Mouse (Mus musculus): ENCODE measurements around the gene Rab11fip3.
"Not testable (repeated sequence)": the region's sequence is repeated elsewhere in the genome, so short reads cannot be mapped to it uniquely, and the experiment has no call there.

Gene Rab11fip3

GRCm38 (mm10) chr17:26068831-26069739 lies at the start of gene Rab11fip3:
Gene Rab11fip3, minus strand, starts transcription at chr17:26069555.
- peak; percentile 84 for DNase-seq (ENCODE audit: low read depth, low spot score)

GRCm38 (mm10) chr17:26116503-26117258 lies 47.3 kb upstream of the Rab11fip3 start:
- no peak for DNase-seq (ENCODE audit: low read depth, low spot score)

DNA sequence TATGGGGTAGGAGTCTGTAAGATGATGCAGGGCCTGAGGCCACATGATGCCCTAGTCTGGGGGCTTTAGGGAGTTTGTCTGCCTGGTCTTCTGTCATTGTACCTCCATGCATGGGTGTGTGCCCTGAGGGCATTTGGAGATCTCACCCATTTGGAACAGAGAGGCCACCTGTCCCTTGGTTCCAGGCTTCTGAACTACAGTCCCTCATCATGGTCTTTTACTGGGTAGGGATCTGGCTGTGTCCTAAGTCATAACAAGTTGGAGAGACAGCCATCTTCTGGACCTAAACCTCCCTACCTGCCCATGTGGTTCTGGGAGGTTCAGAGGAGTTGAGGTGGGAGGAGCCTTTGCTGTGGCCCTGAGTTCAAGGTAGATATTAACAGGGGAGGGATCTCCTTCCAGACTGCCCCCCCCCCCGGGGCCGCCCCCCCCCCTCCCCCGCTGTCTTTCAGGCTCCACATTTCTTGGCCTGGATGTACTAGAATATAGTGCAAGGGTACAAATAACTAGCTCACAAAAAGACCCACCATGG lies 46.7 kb upstream of the Rab11fip3 start:
- DNase-seq (ENCODE audit: low read depth, low spot score): no peak

GRCm38 (mm10) chr17:26115205-26115898 lies 46.0 kb upstream of the Rab11fip3 start:
- DNase-seq (ENCODE audit: low read depth, low spot score): no peak

- DNase-seq (ENCODE audit: low read depth, low spot score): not testable (repeated sequence)
Observed at GRCm38 (mm10) chr17:26114461-26114860, 45.1 kb upstream of the Rab11fip3 start.

- no peak for DNase-seq (ENCODE audit: low read depth, low spot score)
Observed at GRCm38 (mm10) chr17:26114061-26114460, 44.7 kb upstream of the Rab11fip3 start.

DNA sequence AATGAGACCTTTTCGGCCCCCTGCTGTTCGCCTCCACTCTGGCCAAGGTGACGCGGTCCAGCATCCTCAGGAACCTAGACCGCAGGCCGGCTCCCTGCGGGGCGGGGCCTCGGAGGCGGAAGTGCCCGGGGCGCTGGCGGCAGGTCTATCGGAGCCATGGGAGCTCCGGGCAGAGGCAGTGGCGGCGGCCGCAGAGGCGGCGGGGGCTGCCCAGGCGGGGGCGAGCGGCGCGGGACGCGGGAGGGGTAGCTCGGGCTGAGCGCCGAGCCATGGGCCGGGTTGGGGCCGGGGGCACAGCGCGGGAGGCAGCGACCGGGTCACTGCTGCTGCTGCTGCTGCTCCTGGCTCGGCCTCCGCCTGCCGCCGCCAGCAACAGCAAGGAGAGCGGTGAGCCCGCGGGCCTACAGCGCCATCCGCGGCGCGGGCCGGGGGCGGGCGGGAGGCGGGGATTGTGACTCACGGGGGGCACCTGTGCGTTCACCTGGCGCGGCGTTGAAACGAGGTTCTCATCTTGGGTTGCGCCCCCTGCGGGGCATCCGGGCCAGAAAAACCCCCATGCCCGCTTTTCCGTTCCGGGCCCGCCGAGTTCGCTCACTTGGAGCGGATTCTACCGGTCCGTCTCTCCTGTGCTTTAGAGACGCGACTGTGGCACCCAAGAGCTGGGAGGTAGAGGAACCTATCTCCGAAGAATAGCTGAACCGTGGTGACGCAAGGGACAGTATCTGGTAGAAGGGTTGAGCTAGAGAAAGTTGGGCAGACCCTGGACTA lies 44.0 kb upstream of the Rab11fip3 start, which contains the start of gene Tmem8:
Gene Tmem8 (plus strand): TSS at position 119 of the 768 bp plus-strand sequence.
- peak; percentile 62 for DNase-seq (ENCODE audit: low read depth, low spot score)

DNA sequence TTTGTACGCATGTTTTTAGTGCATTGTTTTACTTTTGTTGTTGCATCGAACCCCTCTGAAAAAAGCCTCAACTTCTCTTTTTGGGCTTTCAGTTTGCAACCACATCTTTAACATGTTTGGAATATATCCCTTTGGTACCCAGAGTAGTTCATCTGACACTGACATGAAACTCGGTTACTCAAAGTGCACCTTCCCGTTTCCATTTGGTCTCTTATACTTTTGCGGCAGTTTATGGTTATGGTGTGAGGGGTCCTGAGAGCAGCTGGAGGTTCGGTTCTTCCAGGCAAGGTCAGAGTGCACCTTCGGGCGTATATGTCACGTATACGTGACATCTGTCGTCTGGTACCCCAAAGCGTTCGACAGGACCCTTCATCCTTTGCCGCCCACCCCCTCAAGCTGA lies 43.4 kb upstream of the Rab11fip3 start:
- DNase-seq (ENCODE audit: low read depth, low spot score): no peak

GRCm38 (mm10) chr17:26111722-26112121 lies 42.4 kb upstream of the Rab11fip3 start:
- DNase-seq (ENCODE audit: low read depth, low spot score): no peak

DNA sequence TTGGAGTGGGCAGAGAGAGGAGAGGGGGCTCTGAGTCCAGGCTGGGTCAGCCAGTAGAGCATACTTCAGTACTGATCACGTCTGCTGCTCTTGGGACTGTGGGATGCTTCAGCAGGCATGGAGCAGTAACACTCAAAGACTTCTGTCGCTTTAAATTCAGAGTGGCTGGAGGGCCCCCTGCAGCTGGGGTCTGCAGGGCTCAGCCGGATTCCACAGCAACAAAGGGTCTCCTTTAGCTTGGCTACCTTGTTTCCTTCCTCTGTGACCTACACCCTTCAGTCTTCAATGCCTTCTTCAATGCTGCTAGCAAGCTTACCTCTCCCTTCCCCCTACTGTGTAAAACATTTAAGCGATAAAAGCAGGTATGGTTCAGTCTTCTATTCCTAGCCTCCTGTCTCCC lies 41.7 kb upstream of the Rab11fip3 start:
- no peak for DNase-seq (ENCODE audit: low read depth, low spot score)

GRCm38 (mm10) chr17:26110156-26110555 lies 40.8 kb upstream of the Rab11fip3 start:
- no peak for DNase-seq (ENCODE audit: low read depth, low spot score)

GRCm38 (mm10) chr17:26105619-26106018 lies 36.3 kb upstream of the Rab11fip3 start:
- no peak for DNase-seq (ENCODE audit: low read depth, low spot score)

- peak; percentile 86 for DNase-seq (ENCODE audit: low read depth, low spot score)
Observed at GRCm38 (mm10) chr17:26101478-26101877, 32.1 kb upstream of the Rab11fip3 start.

DNA sequence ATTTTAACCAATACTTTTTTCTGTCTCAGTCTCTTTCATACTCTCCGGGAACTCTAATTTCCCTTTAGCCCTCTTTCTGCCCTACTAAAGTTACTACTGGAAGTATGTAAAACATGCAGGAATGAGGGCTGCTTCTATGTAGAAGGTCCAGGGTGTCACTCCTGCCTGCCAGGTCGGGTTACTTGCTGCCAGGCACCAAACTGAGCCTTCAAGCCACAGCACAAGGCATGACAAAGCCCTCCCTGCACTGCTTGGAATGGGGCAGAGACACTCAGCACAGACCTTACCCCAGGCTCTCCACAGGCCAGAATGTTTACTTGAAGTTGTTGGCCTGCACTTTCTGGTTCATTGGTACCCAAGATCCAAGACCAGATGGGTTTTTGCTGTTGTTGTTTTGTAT lies 30.8 kb upstream of the Rab11fip3 start:
- no peak for DNase-seq (ENCODE audit: low read depth, low spot score)

- peak; percentile 69 for DNase-seq (ENCODE audit: low read depth, low spot score)
Observed at GRCm38 (mm10) chr17:26099316-26099715, 30.0 kb upstream of the Rab11fip3 start.

DNA sequence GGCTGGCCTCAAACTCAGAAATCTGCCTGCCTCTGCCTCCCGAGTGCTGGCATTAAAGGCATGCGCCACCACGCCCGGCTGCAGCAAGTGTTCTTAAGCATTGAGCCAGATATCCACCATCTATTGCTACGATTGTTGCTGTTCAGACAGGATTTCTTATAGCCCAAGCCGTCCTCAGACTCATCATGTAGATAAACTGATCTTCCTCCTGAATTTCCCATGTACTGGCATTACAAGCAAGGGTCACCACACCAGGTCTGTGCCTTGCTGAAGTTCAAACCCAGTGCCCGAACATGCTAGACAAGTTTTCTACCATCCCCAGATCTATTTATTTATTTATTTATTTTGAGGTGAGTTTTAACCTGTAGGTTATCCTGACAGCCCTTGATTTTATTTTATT lies 29.1 kb upstream of the Rab11fip3 start:
- no peak for DNase-seq (ENCODE audit: low read depth, low spot score)

GRCm38 (mm10) chr17:26095121-26095740 lies 25.9 kb upstream of the Rab11fip3 start, which contains the start of gene Nme4:
Gene Nme4, minus strand, starts transcription at chr17:26095602.
- DNase-seq (ENCODE audit: low read depth, low spot score): peak; percentile 35

- no peak for DNase-seq (ENCODE audit: low read depth, low spot score)
Observed at GRCm38 (mm10) chr17:26094531-26095110, 25.3 kb upstream of the Rab11fip3 start.

- DNase-seq (ENCODE audit: low read depth, low spot score): peak; percentile 99
Observed at GRCm38 (mm10) chr17:26089905-26090632, 20.7 kb upstream of the Rab11fip3 start, which contains the start of gene Decr2. Gene Decr2, minus strand, starts transcription at chr17:26090337.

All from 3T3-L1 (cell line).